Mouse (Mus musculus): ENCODE results near the gene Snx22.

DNA sequence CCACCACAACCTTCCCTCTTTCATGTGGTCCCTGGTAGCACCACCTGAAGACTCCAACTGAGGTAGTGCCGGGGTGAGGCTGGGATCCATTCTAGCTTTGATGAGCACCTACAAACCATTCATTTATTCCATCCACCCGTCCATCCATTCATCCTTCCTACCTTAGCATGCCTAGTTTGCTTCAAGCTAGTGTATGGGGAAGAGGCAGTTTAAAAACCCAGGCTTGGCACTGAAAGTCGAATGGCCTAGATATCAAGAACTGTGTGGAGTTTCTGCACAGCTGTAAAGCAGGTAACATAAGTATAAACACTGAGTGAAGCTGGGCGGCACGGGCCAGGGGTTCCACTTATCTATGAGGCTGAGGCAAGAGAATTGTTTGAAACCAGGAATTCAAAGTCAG lies 632 bp upstream of the Snx22 start:
- no peak for TF ChIP-seq CTCF (IDR thresholded peaks at IDR 0.05; ENCODE audit: insufficient read depth, low read depth, low read length)
- no peak for TF ChIP-seq POLR2A (IDR thresholded peaks at IDR 0.05; ENCODE audit: insufficient read depth, low read depth, low read length)

All from olfactory bulb, adult 2 months (tissue).